Mouse (Mus musculus) spleen, adult 2 months (tissue): ENCODE results near the gene Necab2. TPM values are rescaled to one million over a fixed set of nuclear protein-coding genes. Genes with fewer than 3 reads are reported as not detected.

ENCODE experiments used
- DNase-seq, 2 experiments: peaks; one replicate each; pipeline versions ENCODE4 v3.0.0 to v3.0.0-alpha.2; 2012 to 2021; ENCODE audit warnings: low spot score in 2 of 2, low read depth in 1 of 2
- H3K27ac ChIP-seq: fragments of 200-500 bp; 2 replicates; pipeline ENCODE4 v1.5.1; 2012; ENCODE audit warnings: low read length, inconsistent platforms; ENCODE audit not compliant: insufficient read depth
- H3K27me3 ChIP-seq: fragments of 200-500 bp; 2 replicates; pipeline ENCODE4 v1.6.1; 2012; ENCODE audit warnings: mild to moderate bottlenecking, moderate library complexity, low read length, inconsistent platforms; ENCODE audit not compliant: control insufficient read depth, insufficient read depth
- H3K36me3 ChIP-seq: fragments of 200-500 bp; 2 replicates; pipeline ENCODE4 v1.6.1; 2012; ENCODE audit warnings: mild to moderate bottlenecking, low read length, inconsistent platforms; ENCODE audit not compliant: control insufficient read depth, insufficient read depth
- H3K4me1 ChIP-seq: fragments of 200-500 bp; 2 replicates; pipeline ENCODE4 v1.6.1; 2011; ENCODE audit warnings: inconsistent platforms; ENCODE audit not compliant: control insufficient read depth, insufficient read depth, insufficient read length
- H3K4me3 ChIP-seq: fragments of 200-500 bp; 2 replicates; pipeline ENCODE4 v1.5.1; 2011; ENCODE audit warnings: mild to moderate bottlenecking, inconsistent platforms; ENCODE audit not compliant: insufficient read depth, insufficient read length; ENCODE audit errors: extremely low read depth
- CTCF ChIP-seq: fragments of 200-500 bp; IDR thresholded peaks from 2 replicates; pipeline ENCODE4 v1.5.1; 2011; ENCODE audit warnings: mild to moderate bottlenecking, inconsistent platforms; ENCODE audit not compliant: insufficient read depth, insufficient read length, insufficient replicate concordance; ENCODE audit errors: extremely low read depth
- POLR2A ChIP-seq: fragments of 200-500 bp; IDR thresholded peaks from 2 replicates; pipeline ENCODE4 v1.6.1; 2011; ENCODE audit warnings: low read depth, low read length, inconsistent platforms
- WGBS: fragments of 180-500 bp; shearing (Covaris S2); methylation state at CpG from one replicate; pipeline ENCODE4 v1.1.7; 2018; 5-methylcytosine and 5-hydroxymethylcytosine counted together
- polyA plus RNA-seq: library from polyadenylated mRNA; depleted of rRNA; stranded (reverse); fragments of >200 nt; gene quantifications from 2 replicates; pipeline ENCODE4 v1.2.3, GENCODE M21; 2012

The Necab2 gene
- polyA plus RNA-seq, 1 experiment, result 0.23 TPM

- peak; percentile 83; the same call in 1 of the 2 replicates for TF ChIP-seq CTCF
- TF ChIP-seq POLR2A, result no peak
- Histone ChIP-seq H3K27ac (no peak overlapping the region), H3K4me3 (no peak overlapping the region), H3K36me3 (no peaks in the 10 kb centered on the region), H3K4me1 (no peaks in the 10 kb centered on the region), H3K27me3 (no peaks in the 10 kb centered on the region)
- WGBS, result 27% methylated on average over 6 of the region's 6 CpGs
- DNase-seq, result peak; percentile 7 to 57
These were observed 50.3 kb downstream of the Necab2 start for GRCm38 (mm10) chr8:119496848-119497247.

GRCm38 (mm10) chr8:119499836-119500235 is 53.3 kb downstream of the Necab2 start:
- no peak for TF ChIP-seq POLR2A
- no peak for TF ChIP-seq CTCF
- WGBS, result 59% methylated on average over 2 of the region's 2 CpGs
- no peaks in the 10 kb centered on the region for H3K27me3 ChIP-seq

GRCm38 (mm10) chr8:119501598-119501997 is 55.1 kb downstream of the Necab2 start, which contains the start of gene Slc38a8:
TSS of gene Slc38a8 (minus strand) at chr8:119501698.
- no peak within 1 kb of the TSS for H3K27ac ChIP-seq
- no peaks in the 10 kb centered on the region for H3K4me1 ChIP-seq
- H3K4me3 ChIP-seq, result no peak within 1 kb of the TSS
- no peak for DNase-seq
- 64% methylated on average over 5 of the region's 5 CpGs for WGBS
- peaks cover 4% of the 10 kb centered on the region for H3K36me3 ChIP-seq
- TF ChIP-seq POLR2A (no peak), CTCF (no peak)
- H3K27me3 ChIP-seq, result no peaks in the 10 kb centered on the region

More at GRCm38 (mm10) chr8:119499836-119500235, 53.3 kb downstream of the Necab2 start:
- Histone ChIP-seq H3K36me3 (no peaks in the 10 kb centered on the region), H3K27ac (no peak overlapping the region), H3K4me1 (no peaks in the 10 kb centered on the region), H3K4me3 (no peak overlapping the region)
- DNase-seq, result no peak

- no peaks in the 10 kb centered on the region for H3K4me1 ChIP-seq
- no peak for TF ChIP-seq CTCF
- TF ChIP-seq POLR2A, result no peak
- no peak overlapping the region for H3K4me3 ChIP-seq
- H3K27ac ChIP-seq, result no peak overlapping the region
- no peaks in the 10 kb centered on the region for H3K27me3 ChIP-seq
- DNase-seq, result no peak
- 62% methylated on average over 4 of the region's 4 CpGs for WGBS
- H3K36me3 ChIP-seq, result peaks cover 6% of the 10 kb centered on the region
These were observed 55.6 kb downstream of the Necab2 start for GRCm38 (mm10) chr8:119502111-119502510.

- Histone ChIP-seq H3K36me3 (peaks cover 10% of the 10 kb centered on the region), H3K27ac (no peak overlapping the region), H3K27me3 (no peaks in the 10 kb centered on the region), H3K4me1 (no peaks in the 10 kb centered on the region), H3K4me3 (no peak overlapping the region)
- no peak for DNase-seq
- 78% methylated on average over 10 of the region's 10 CpGs for WGBS
- TF ChIP-seq CTCF, result no peak
- TF ChIP-seq POLR2A, result no peak
These were observed 56.8 kb downstream of the Necab2 start for GRCm38 (mm10) chr8:119503191-119503767.

GRCm38 (mm10) chr8:119505488-119505887 is 59.0 kb downstream of the Necab2 start:
- no peak overlapping the region for H3K4me3 ChIP-seq
- H3K4me1 ChIP-seq, result no peaks in the 10 kb centered on the region
- DNase-seq, result no peak
- WGBS, result 75% methylated on average over 9 of the region's 9 CpGs
- no peak overlapping the region for H3K27ac ChIP-seq
- H3K36me3 ChIP-seq, result peaks cover 29% of the 10 kb centered on the region
- H3K27me3 ChIP-seq, result no peaks in the 10 kb centered on the region
- TF ChIP-seq POLR2A, result no peak
- TF ChIP-seq CTCF, result no peak

GRCm38 (mm10) chr8:119506106-119506505 is 59.6 kb downstream of the Necab2 start:
- TF ChIP-seq POLR2A, result no peak
- TF ChIP-seq CTCF, result no peak
- H3K36me3 ChIP-seq, result peaks cover 33% of the 10 kb centered on the region
- 46% methylated on average over 8 of the region's 8 CpGs for WGBS
- no peaks in the 10 kb centered on the region for H3K4me1 ChIP-seq
- DNase-seq, result no peak
- no peak overlapping the region for H3K27ac ChIP-seq
- no peak overlapping the region for H3K4me3 ChIP-seq
- no peaks in the 10 kb centered on the region for H3K27me3 ChIP-seq
